Mouse (Mus musculus) megakaryocyte, embryonic 14.5 days (primary cell): ENCODE measurements around the gene Slc7a6os. TPM values are rescaled to one million over a fixed set of nuclear protein-coding genes. Genes with fewer than 3 reads are reported as not detected.

ENCODE experiments used
- H3K27me3 ChIP-seq: replicated peaks from 2 replicates; pipeline ENCODE3; 2012; ENCODE audit warnings: inconsistent platforms
- H3K36me3 ChIP-seq: replicated peaks from 2 replicates; pipeline ENCODE3; 2012; ENCODE audit warnings: low read length, inconsistent platforms, mixed read lengths
- H3K4me1 ChIP-seq: 2 replicates; pipeline ENCODE4 v1.6.1; 2012; ENCODE audit warnings: inconsistent platforms
- H3K4me3 ChIP-seq: replicated peaks from 2 replicates; pipeline ENCODE3; 2012; ENCODE audit warnings: moderate library complexity, mild to moderate bottlenecking, inconsistent platforms
- H3K9me3 ChIP-seq: 2 replicates; pipeline ENCODE4 v1.6.1; 2012; ENCODE audit warnings: inconsistent platforms
- FLI1 ChIP-seq: IDR thresholded peaks from 2 replicates; pipeline ENCODE4 v1.6.1; 2012; ENCODE audit warnings: low read length, inconsistent platforms, mixed read lengths
- GATA1 ChIP-seq: IDR thresholded peaks from 3 replicates; pipeline ENCODE4 v1.6.1; 2012; ENCODE audit warnings: mixed read lengths, low read length, inconsistent platforms, borderline replicate concordance
- polyA plus RNA-seq: library from polyadenylated mRNA; stranded (reverse); fragments of >175 nt; gene quantifications from 2 replicates; pipeline ENCODE4 v1.2.3, GENCODE M21; 2012; ENCODE audit warnings: low replicate concordance; ENCODE audit not compliant: insufficient read depth

Slc7a6os gene
- polyA plus RNA-seq, 1 experiment, result 21.5 TPM

DNA sequence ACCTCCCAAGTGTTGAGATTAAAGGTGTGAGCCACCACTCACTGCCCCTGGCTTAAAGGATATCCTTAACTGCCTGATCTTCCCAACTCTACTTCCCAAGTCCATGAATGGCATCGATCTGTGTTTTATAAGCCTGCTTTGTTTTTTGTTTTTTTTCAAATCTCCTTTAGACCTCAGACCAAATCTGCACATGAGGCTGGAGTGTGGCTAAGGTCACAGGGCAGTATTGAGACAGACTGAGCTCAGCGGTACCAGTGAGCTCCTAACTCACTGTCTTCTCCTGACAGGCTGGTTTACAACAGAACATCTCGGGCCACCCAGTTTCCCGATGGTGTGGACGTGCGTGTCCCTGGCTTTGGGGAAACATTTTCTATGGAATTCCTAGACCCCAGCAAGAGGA, 50.9 kb downstream of the Slc7a6os start:
- no peak for TF ChIP-seq GATA1
- no peak for TF ChIP-seq FLI1
- no peaks in the 10 kb centered on the region for H3K27me3 ChIP-seq
- H3K4me3 ChIP-seq, result no peak overlapping the region
- peaks cover 43% of the 10 kb centered on the region for H3K4me1 ChIP-seq
- H3K36me3 ChIP-seq, result peaks cover 93% of the 10 kb centered on the region
- H3K9me3 ChIP-seq, result no peaks in the 10 kb centered on the region

DNA sequence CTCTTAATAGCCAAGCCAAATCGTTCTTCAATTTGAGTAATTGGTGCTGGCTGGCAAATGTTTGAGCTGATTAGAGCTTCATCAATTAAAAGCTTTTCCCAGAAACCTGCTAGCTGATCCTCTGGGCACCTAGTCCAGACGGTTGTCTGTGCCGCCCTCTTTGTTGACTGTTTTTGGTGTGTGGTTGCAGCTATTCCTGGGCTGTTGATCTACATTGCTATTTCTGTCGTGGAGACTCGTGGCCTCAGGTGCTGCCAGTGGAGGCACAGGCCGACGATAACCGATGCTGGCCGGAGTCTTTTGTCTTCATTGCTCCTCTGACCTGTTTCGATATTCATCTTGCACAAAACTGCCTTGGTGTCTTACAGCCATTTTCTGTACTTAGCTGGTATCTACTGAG, 52.4 kb downstream of the Slc7a6os start:
- H3K36me3 ChIP-seq, result peaks cover 94% of the 10 kb centered on the region
- no peak overlapping the region for H3K4me3 ChIP-seq
- TF ChIP-seq GATA1 (no peak), FLI1 (no peak)
- H3K9me3 ChIP-seq, result no peaks in the 10 kb centered on the region
- H3K27me3 ChIP-seq, result no peaks in the 10 kb centered on the region
- peaks cover 55% of the 10 kb centered on the region for H3K4me1 ChIP-seq

DNA sequence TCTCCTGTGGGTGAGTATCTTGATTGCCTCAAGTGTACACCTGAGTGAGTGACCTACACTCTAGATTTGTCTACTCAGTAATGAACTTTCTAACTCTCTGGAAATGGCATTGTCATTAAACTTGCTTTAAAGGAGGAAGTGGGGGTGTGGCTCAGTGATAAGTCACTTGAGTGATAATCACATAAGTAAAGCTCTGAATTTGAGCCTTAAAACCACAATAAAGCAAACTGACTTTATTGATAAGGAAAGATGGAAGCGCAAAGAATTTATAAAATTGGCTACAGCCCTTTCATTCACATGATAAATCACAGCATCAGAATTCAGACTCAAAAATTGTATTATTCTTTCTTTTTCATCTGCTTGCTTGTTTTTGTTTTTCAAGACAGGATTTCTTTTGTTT, 53.3 kb downstream of the Slc7a6os start:
- H3K36me3 ChIP-seq, result peaks cover 85% of the 10 kb centered on the region
- no peaks in the 10 kb centered on the region for H3K27me3 ChIP-seq
- TF ChIP-seq FLI1 (no peak), GATA1 (no peak)
- no peak overlapping the region for H3K4me3 ChIP-seq
- no peaks in the 10 kb centered on the region for H3K9me3 ChIP-seq
- peaks cover 56% of the 10 kb centered on the region for H3K4me1 ChIP-seq

DNA sequence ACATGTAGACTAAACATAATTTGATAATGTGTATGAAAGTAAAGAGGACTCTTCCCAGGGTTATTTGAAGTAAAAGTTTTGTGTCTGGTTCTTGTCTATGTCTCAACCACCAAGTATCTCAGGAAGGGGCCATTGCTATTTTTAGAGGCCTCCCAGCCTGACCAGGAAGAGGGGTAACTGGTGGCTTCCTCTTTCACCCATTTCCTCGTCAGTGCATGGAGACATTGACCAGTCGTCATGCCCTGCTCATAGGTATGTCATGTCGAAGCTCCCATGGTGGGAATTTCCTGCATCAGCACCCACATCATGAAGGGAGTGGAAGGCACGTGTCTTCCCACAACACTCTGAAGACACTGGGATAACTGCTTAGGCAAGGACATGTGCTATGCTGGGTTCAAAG, 57.9 kb downstream of the Slc7a6os start:
- Histone ChIP-seq H3K4me3 (peak overlapping the region; percentile 62), H3K36me3 (peaks cover 40% of the 10 kb centered on the region), H3K27me3 (no peaks in the 10 kb centered on the region), H3K9me3 (no peaks in the 10 kb centered on the region), H3K4me1 (peaks cover 74% of the 10 kb centered on the region)
- no peak for TF ChIP-seq GATA1
- no peak for TF ChIP-seq FLI1

DNA sequence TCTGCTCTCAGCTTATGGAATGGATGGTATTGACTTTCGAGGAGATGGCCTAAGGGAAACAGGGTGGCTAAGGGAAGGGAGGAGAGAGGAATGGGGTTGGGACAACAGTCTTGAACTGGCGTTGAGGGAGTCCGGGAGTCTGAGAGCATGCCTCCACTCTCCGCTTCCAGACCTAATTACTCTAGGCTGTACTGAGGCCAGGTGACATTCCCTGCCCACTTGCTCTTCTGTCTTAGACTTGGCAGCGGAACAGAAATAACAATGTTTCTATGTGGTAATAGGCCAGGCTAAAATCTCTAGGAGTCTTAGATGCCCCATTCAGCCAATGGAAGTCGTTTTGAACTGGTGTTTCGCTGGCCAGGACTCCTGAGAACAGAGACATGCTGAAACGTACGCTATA, 59.7 kb downstream of the Slc7a6os start:
- H3K27me3 ChIP-seq, result no peaks in the 10 kb centered on the region
- TF ChIP-seq GATA1 (no peak), FLI1 (no peak)
- no peaks in the 10 kb centered on the region for H3K9me3 ChIP-seq
- H3K4me3 ChIP-seq, result peak overlapping the region; percentile 99
- peaks cover 75% of the 10 kb centered on the region for H3K4me1 ChIP-seq
- peaks cover 27% of the 10 kb centered on the region for H3K36me3 ChIP-seq

Other genes with a start within 250 kb of the Slc7a6os start
- 4.5 and 6.7 TPM in 2 replicates for gene Slc12a4, start 244.8 kb downstream of the Slc7a6os start, polyA plus RNA-seq
- 0.46 TPM in 1 of 2 replicates, not detected in the other for gene Dpep3, start 231.5 kb downstream of the Slc7a6os start, polyA plus RNA-seq
- gene Dus2, start 219.6 kb downstream of the Slc7a6os start, polyA plus RNA-seq, result 3.6 TPM in 1 of 2 replicates, not detected in the other
- gene Dpep2nb, start 205.0 kb downstream of the Slc7a6os start, polyA plus RNA-seq, result not detected in 2 replicates
- gene Ddx28, start 199.1 kb downstream of the Slc7a6os start, polyA plus RNA-seq, result 3.7 and 10.4 TPM in 2 replicates
- 1.7 and 3.2 TPM in 2 replicates for gene Nfatc3, start 152.1 kb downstream of the Slc7a6os start, polyA plus RNA-seq
- gene Esrp2, start 74.0 kb downstream of the Slc7a6os start, polyA plus RNA-seq, result 1.6 and 7.5 TPM in 2 replicates
- 16.9 and 32.0 TPM in 2 replicates for gene Pla2g15, start 60.5 kb downstream of the Slc7a6os start, polyA plus RNA-seq
- gene Slc7a6, start 42.1 kb downstream of the Slc7a6os start, polyA plus RNA-seq, result 3.1 and 3.6 TPM in 2 replicates
- gene Prmt7, start within 50 bp of the Slc7a6os start, polyA plus RNA-seq, result 2.9 and 9.4 TPM in 2 replicates
- not detected in 2 replicates for gene Smpd3, start 127.1 kb upstream of the Slc7a6os start, polyA plus RNA-seq
- gene Zfp90, start 204.4 kb upstream of the Slc7a6os start, polyA plus RNA-seq, result 0.78 TPM in 1 of 2 replicates, not detected in the other